Mouse (Mus musculus) CD4-positive naive resting alpha-beta T cell, adult 57 days (primary cell): Measurements from ENCODE around the gene Zfy1. TPM values are rescaled to one million over a fixed set of nuclear protein-coding genes. Genes with fewer than 3 reads are reported as not detected.

Experiments
- total RNA-seq: library from RNA; stranded (reverse); gene quantifications from one replicate; pipeline ENCODE4 v1.2.4, GENCODE M21; 2023

Gene Zfy1
- not detected for total RNA-seq

DNA sequence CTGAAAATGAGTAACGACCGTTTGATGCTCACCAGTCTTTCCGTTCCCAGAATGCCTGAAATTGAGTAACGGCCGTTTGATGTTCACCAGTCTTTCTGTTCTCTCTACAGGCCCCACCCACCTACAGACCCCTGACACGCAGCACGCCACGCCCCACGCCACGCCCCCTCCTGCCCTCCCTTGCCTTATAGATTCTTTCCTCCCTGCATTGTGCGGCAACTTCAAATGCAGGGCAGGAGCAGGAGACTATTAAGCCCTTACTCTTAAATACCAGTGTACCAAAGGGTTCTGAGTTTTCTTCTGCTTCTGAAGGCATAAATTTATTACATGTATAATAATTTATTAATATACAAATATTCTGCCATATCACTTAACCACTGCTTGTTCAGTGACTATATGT is at the start of gene Zfy1:
Gene Zfy1 (minus strand): TSS at position 101 of the 400 bp plus-strand sequence.

DNA sequence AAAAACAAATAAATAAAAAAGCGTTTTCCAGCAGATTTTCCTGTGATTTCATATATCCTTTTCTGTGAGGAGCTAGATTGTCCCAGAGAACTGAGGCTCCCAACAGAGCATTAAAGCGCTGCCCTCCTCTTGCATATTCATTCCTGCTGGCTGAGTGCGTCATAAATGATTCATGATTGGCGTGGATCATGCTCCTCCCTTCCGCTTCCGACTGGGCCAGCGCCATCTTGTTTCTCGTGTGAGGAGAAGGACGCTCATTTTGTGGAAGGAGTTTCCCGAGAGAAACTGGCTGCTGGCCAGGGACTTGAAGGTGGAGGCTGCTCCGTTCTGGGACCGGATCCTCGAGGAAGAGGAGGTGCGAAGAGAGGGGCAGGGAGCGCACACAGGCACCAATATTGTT is 21.2 kb upstream of the Zfy1 start, which contains the start of gene Uba1y:
Gene Uba1y (plus strand): TSS at position 254 of the 400 bp plus-strand sequence.

Other genes starting within 250 kb of the Zfy1 start
- not detected for gene Uba1y, start 21.2 kb upstream of the Zfy1 start, total RNA-seq
- gene Kdm5d, start 100.4 kb upstream of the Zfy1 start, total RNA-seq = not detected
- not detected for gene Eif2s3y, start 213.1 kb upstream of the Zfy1 start, total RNA-seq